Mouse (Mus musculus): Measurements from ENCODE around the gene Psmb8. TPM values are rescaled to one million over a fixed set of nuclear protein-coding genes. Genes with fewer than 3 reads are reported as not detected.

Psmb8 gene
- polyA plus RNA-seq, 1 experiment = 260 TPM

DNA sequence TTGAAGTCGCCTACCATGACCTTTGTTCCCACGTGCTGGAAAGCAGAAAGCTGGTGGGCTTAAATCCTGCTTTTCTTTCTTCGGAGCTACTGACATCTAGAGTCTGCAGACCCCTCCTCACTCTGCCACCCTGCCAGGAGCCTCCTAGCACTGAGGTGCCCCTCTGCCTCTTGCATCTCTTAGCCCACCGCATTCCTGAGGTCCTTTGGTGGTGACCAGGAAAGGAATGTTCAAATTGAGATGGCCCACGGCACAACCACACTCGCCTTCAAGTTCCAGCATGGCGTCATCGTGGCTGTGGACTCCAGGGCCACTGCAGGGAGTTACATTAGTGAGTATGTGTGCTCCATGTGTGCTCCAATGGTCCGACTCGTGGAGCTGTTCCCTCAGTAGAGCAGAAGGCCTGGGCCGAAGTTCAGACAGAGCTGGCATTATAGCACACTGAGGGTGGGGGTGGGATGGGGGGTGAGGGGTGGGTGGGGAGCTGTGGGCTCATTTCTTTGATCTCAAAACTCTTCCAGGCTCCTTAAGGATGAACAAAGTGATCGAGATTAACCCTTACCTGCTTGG, 1.6 kb downstream of the Psmb8 start:
- peaks cover 22% of the 10 kb centered on the region for H3K4me1 ChIP-seq (ENCODE audit: control insufficient read depth, insufficient read depth, insufficient read length)
- peak overlapping the region; percentile 91 for H3K27ac ChIP-seq (ENCODE audit: insufficient read depth, low read length)
- H3K4me3 ChIP-seq (ENCODE audit: extremely low read depth, insufficient read depth, insufficient read length) = peak overlapping the region; percentile 89
- H3K36me3 ChIP-seq (ENCODE audit: control insufficient read depth, insufficient read depth, low read length) = peaks cover 19% of the 10 kb centered on the region
- TF ChIP-seq POLR2A (IDR thresholded peaks at IDR 0.05; ENCODE audit: low read depth, low read length) = no peak
- TF ChIP-seq CTCF (IDR thresholded peaks at IDR 0.05; ENCODE audit: extremely low read depth, insufficient read depth, insufficient read length, insufficient replicate concordance) = no peak
- WGBS = 28% methylated on average over 12 of the region's 12 CpGs
- no peak for DNase-seq (ENCODE audit: low read depth in 1 of 2, low spot score in 2 of 2)
- H3K27me3 ChIP-seq (ENCODE audit: control insufficient read depth, insufficient read depth, low read length) = no peaks in the 10 kb centered on the region

DNA sequence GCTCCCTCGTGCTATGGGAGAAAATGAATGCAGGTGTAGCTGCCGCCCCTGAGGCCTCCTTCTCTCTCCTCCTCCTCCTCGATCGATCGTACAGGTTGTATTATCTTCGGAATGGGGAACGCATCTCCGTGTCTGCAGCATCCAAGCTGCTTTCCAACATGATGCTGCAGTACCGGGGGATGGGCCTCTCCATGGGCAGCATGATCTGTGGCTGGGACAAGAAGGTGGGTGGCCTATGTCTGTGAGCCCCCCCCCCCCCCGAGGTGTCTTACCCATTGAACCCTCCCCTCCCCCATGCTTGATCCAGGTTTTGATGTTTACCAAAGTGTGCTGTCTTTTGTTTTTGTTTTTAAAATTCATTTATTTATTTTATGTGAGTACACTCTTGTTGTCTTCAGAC, 2.5 kb downstream of the Psmb8 start:
- WGBS = 89% methylated on average over 10 of the region's 10 CpGs
- no peak overlapping the region for H3K4me3 ChIP-seq (ENCODE audit: extremely low read depth, insufficient read depth, insufficient read length)
- peaks cover 22% of the 10 kb centered on the region for H3K4me1 ChIP-seq (ENCODE audit: control insufficient read depth, insufficient read depth, insufficient read length)
- H3K27ac ChIP-seq (ENCODE audit: insufficient read depth, low read length) = no peak overlapping the region
- DNase-seq (ENCODE audit: low read depth in 1 of 2, low spot score in 2 of 2) = no peak
- no peaks in the 10 kb centered on the region for H3K27me3 ChIP-seq (ENCODE audit: control insufficient read depth, insufficient read depth, low read length)
- peaks cover 15% of the 10 kb centered on the region for H3K36me3 ChIP-seq (ENCODE audit: control insufficient read depth, insufficient read depth, low read length)
- no peak for TF ChIP-seq CTCF (IDR thresholded peaks at IDR 0.05; ENCODE audit: extremely low read depth, insufficient read depth, insufficient read length, insufficient replicate concordance)
- TF ChIP-seq POLR2A (IDR thresholded peaks at IDR 0.05; ENCODE audit: low read depth, low read length) = no peak

DNA sequence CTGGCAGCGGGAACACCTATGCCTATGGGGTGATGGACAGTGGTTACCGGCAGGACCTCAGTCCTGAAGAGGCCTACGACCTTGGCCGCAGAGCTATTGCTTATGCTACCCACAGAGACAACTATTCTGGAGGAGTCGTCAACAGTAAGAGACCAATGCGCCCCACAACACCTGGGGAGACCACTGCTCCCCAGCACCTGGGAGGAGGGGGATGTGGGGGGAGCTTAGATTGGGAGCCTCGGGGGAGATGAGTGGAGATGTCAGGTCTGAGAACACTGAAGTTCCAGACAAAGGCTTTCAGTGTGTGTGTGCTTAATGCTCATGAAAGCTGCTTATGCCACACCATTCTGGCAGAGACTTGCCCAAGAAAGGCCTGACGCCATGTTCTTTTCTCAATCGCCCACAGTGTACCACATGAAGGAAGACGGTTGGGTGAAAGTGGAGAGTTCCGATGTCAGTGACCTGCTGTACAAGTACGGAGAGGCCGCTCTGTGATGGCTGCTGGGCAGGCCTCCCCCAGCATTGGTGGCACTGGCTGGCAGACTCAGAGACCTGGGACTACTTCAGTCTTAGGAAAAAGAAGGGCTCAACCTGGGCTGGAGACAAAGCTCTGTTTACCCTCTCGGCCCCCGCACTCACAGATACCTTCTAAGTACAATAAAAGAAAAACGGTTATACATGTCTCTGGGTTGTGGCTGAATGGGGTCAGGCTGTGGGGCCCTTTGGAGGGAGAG, 3.4 kb downstream of the Psmb8 start:
- TF ChIP-seq POLR2A (IDR thresholded peaks at IDR 0.05; ENCODE audit: low read depth, low read length) (no peak), CTCF (IDR thresholded peaks at IDR 0.05; ENCODE audit: extremely low read depth, insufficient read depth, insufficient read length, insufficient replicate concordance) (no peak)
- Histone ChIP-seq H3K27ac (ENCODE audit: insufficient read depth, low read length) (peak overlapping the region; percentile 62), H3K36me3 (ENCODE audit: control insufficient read depth, insufficient read depth, low read length) (peaks cover 13% of the 10 kb centered on the region), H3K4me3 (ENCODE audit: extremely low read depth, insufficient read depth, insufficient read length) (no peak overlapping the region), H3K27me3 (ENCODE audit: control insufficient read depth, insufficient read depth, low read length) (no peaks in the 10 kb centered on the region), H3K4me1 (ENCODE audit: control insufficient read depth, insufficient read depth, insufficient read length) (peaks cover 25% of the 10 kb centered on the region)
- no peak for DNase-seq (ENCODE audit: low read depth in 1 of 2, low spot score in 2 of 2)
- 74% methylated on average over 16 of the region's 16 CpGs for WGBS

DNA sequence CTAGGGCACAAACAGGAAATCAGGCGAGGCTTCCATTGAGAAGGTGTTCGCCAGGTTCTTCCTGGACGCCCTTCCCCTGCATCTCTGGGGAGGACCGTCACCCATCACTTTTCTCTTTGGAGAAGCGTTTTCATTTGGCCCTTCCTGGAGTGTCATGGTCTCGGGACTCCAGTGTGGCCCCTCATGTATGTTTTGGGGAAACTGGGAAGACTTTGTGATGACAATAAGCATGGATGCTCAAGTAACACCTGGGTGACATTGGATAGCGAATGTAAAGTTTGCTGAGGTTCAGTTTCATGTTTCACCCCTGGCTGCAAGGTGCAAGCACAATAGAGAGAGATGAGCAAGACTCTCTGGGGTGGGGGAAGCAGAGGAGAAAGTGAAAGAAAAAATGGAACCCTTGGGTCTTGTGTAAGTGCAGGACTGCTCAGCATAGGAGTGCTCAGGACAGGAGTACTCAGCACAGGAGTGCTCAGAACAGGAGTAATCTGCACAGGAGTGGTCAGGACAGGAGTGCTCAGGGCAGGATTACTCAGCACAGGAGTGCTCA, 4.1 kb downstream of the Psmb8 start:
- Histone ChIP-seq H3K27ac (ENCODE audit: insufficient read depth, low read length) (peak overlapping the region; percentile 62), H3K4me1 (ENCODE audit: control insufficient read depth, insufficient read depth, insufficient read length) (peaks cover 26% of the 10 kb centered on the region), H3K27me3 (ENCODE audit: control insufficient read depth, insufficient read depth, low read length) (no peaks in the 10 kb centered on the region), H3K4me3 (ENCODE audit: extremely low read depth, insufficient read depth, insufficient read length) (no peak overlapping the region), H3K36me3 (ENCODE audit: control insufficient read depth, insufficient read depth, low read length) (peaks cover 14% of the 10 kb centered on the region)
- 55% methylated on average over 7 of the region's 7 CpGs for WGBS
- no peak for TF ChIP-seq POLR2A (IDR thresholded peaks at IDR 0.05; ENCODE audit: low read depth, low read length)
- TF ChIP-seq CTCF (IDR thresholded peaks at IDR 0.05; ENCODE audit: extremely low read depth, insufficient read depth, insufficient read length, insufficient replicate concordance) = no peak
- no peak for DNase-seq (ENCODE audit: low read depth in 1 of 2, low spot score in 2 of 2)

DNA sequence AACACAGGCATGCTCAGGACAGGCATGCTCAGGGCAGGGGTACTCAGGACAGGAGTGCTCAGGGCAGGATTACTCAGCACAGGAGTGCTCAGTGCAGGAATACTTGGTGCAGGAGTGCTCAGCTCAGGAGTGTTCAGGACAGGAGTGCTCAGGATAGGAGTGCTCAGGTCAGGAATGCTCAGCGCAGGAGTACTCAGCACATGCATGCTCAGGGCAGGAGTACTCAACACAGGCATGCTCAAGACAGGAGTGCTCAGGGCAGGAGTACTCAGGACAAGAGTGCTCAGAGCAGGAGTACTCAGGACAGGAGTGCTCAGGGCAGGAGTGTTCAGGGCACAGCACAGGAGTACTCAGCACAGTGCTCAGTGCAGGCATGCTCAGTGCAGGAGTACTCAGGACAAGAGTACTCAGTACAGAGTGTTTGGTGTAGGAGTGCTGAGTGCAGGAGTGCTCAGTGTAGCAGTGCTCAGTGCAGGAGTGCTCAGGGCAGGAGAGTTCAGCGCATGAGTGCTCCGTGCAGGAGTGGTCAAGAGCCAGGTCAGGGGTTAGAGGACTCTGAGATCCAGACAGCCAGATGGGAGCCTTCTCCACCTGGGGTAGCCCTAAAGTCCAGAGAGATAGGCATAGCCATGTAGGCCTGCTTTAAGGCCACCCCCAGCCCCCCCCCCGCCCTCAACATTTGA, 5.4 kb downstream of the Psmb8 start:
- Histone ChIP-seq H3K4me3 (ENCODE audit: extremely low read depth, insufficient read depth, insufficient read length) (no peak overlapping the region), H3K36me3 (ENCODE audit: control insufficient read depth, insufficient read depth, low read length) (peaks cover 14% of the 10 kb centered on the region), H3K27ac (ENCODE audit: insufficient read depth, low read length) (peak overlapping the region; percentile 33; the same call in 1 of the 2 replicates), H3K4me1 (ENCODE audit: control insufficient read depth, insufficient read depth, insufficient read length) (peaks cover 32% of the 10 kb centered on the region), H3K27me3 (ENCODE audit: control insufficient read depth, insufficient read depth, low read length) (no peaks in the 10 kb centered on the region)
- no peak for TF ChIP-seq POLR2A (IDR thresholded peaks at IDR 0.05; ENCODE audit: low read depth, low read length)
- TF ChIP-seq CTCF (IDR thresholded peaks at IDR 0.05; ENCODE audit: extremely low read depth, insufficient read depth, insufficient read length, insufficient replicate concordance) = no peak
- DNase-seq (ENCODE audit: low read depth in 1 of 2, low spot score in 2 of 2) = no peak
- 91% methylated on average over 4 of the region's 4 CpGs for WGBS

DNA sequence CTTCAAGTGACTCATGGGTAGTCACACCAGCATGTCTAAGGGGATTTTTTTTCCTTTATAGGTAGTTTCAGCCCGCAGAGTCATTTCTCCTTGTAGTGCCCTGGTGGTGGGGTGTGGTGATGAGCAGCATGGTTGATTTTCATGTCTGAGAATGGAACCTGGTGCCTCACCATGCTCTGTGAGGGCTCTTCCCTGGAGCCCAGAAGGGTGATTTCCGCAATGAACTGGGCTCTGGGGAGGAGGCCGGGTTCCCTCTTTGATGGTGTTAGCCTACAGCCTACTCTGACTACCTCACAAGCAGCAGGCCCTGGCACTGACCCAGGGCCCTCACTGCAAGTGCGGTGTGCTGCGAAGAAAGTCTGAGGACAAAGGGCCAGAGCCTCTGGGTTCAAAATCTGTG, 5.9 kb downstream of the Psmb8 start, which contains the start of gene Tap2:
Tap2 (plus strand) TSS at position 84 of the 400 bp plus-strand sequence.
- H3K27me3 ChIP-seq (ENCODE audit: control insufficient read depth, insufficient read depth, low read length) = no peaks in the 10 kb centered on the region
- DNase-seq (ENCODE audit: low read depth in 1 of 2, low spot score in 2 of 2) = no peak
- peak within 1 kb of the TSS; percentile 75; the same call in 1 of the 2 replicates for H3K4me3 ChIP-seq (ENCODE audit: extremely low read depth, insufficient read depth, insufficient read length)
- peak within 1 kb of the TSS; percentile 89 for H3K27ac ChIP-seq (ENCODE audit: insufficient read depth, low read length)
- peaks cover 14% of the 10 kb centered on the region for H3K36me3 ChIP-seq (ENCODE audit: control insufficient read depth, insufficient read depth, low read length)
- H3K4me1 ChIP-seq (ENCODE audit: control insufficient read depth, insufficient read depth, insufficient read length) = peaks cover 32% of the 10 kb centered on the region
- 34% methylated on average over 5 of the region's 5 CpGs for WGBS
- TF ChIP-seq POLR2A (IDR thresholded peaks at IDR 0.05; ENCODE audit: low read depth, low read length) (no peak), CTCF (IDR thresholded peaks at IDR 0.05; ENCODE audit: extremely low read depth, insufficient read depth, insufficient read length, insufficient replicate concordance) (0 out of 2 replicates have a peak, but pooled peaks have one; percentile 1)
